Mouse (Mus musculus): ENCODE measurements around the gene 4930451I11Rik.

- TF ChIP-seq POLR2A (IDR thresholded peaks at IDR 0.05; ENCODE audit: low read depth, low read length): peak; percentile 44; the same call in 1 of the 2 replicates
- TF ChIP-seq CTCF (conservative IDR thresholded peaks at IDR 0.05 in 1 of 2, IDR thresholded peaks at IDR 0.05 in 1 of 2; ENCODE audit: low read depth in 2 of 2, low read length in 2 of 2): no peak
- TF ChIP-seq EP300 (IDR thresholded peaks at IDR 0.05; ENCODE audit: low read length): no peak
Measured at GRCm38 (mm10) chr7:126808703-126809455, 22.6 kb downstream of the 4930451I11Rik start.

Data from CH12.LX (cell line).